In genomic region chr8:116637998-116638397, GRCm38 (mm10) we compare ENCODE assay signal across 24 mouse cellular contexts.
DNase-seq lines count a peak whose midpoint lies in the region; ATAC-seq lines count a peak whose summit lies in the region.
"Had no signal": no experiment of that assay in that cellular context is flagged by ENCODE, and none has a peak within 500 bp of the region (broad histone marks: within the 10 kb centered on the region; RNA-seq: fewer than 3 reads in every experiment).

No protein-coding gene starts in this region.

- H3K36me3 ChIP-seq in forebrain, embryonic 11.5 days (ENCODE audit: control insufficient read depth, insufficient read depth, low read length) = no peaks in the 10 kb centered on the region
- H3K36me3 ChIP-seq in forebrain, embryonic 10.5 days (replicated peaks) = no peaks in the 10 kb centered on the region
- H3K36me3 ChIP-seq: liver, embryonic 15.5 days; midbrain, embryonic 15.5 days had no signal

- H3K4me1 ChIP-seq in forebrain, embryonic 11.5 days (replicated peaks; ENCODE audit: control insufficient read depth, insufficient read depth, low read length) = no peaks in the 10 kb centered on the region
- no peaks in the 10 kb centered on the region for H3K4me1 ChIP-seq in forebrain, embryonic 10.5 days
- H3K4me1 ChIP-seq: liver, embryonic 15.5 days; midbrain, embryonic 15.5 days had no signal

- H3K4me2 ChIP-seq in forebrain, embryonic 11.5 days (ENCODE audit: low read depth, low read length, severe bottlenecking) = no peak overlapping the region
- H3K4me2 ChIP-seq: heart, embryonic 11.5 days; liver, embryonic 15.5 days; midbrain, embryonic 15.5 days had no signal

- H3K4me3 ChIP-seq in forebrain, embryonic 11.5 days (ENCODE audit: low read depth, low read length) = no peak overlapping the region
- H3K4me3 ChIP-seq in forebrain, embryonic 10.5 days = no peak overlapping the region
- H3K4me3 ChIP-seq: liver, embryonic 15.5 days; midbrain, embryonic 15.5 days; myocyte had no signal

- peak; percentile 30 for DNase-seq in forebrain, embryonic 11.5 days (ENCODE audit: low spot score)
- DNase-seq in forebrain, embryonic 10.5 days (ENCODE audit: extremely low spot score, low spot score) = no peak
- DNase-seq in spleen, postnatal 36 days (ENCODE audit: low spot score in 2 of 2) = peak; percentile 46 to 57
- DNase-seq in spleen, postnatal 10 days (ENCODE audit: low spot score in 2 of 2) = no peak
- DNase-seq in thymus, postnatal 4 days = peak; percentile 34
- no peak for DNase-seq in urinary bladder, adult 18-20 months (ENCODE audit: low spot score in 2 of 2)
- no peak for DNase-seq in Muller cell, postnatal 12 days (ENCODE audit: inconsistent ontology term)
- DNase-seq: adrenal gland, postnatal 36 days; cerebellum, adult 11-12 months; cerebellum, postnatal 25 days; embryo, embryonic 11 days; forebrain, postnatal 0 days; heart, postnatal 10 days; kidney, adult 11 months; lung, postnatal 10 days; retina, postnatal 1 day; right cerebral cortex, postnatal 4 days had no signal

- ATAC-seq in forebrain, embryonic 11.5 days (replicated peaks; ENCODE audit: low FRiP score) = no peak
- ATAC-seq in inflammation-experienced regulatory T-cells, adult 6 months = peak; percentile 80
- ATAC-seq: forebrain, postnatal 0 days; hindbrain, embryonic 16.5 days; midbrain, embryonic 15.5 days; Patski had no signal

- no peak overlapping the region for H3K27ac ChIP-seq in forebrain, embryonic 11.5 days (ENCODE audit: low read depth, low read length)
- H3K27ac ChIP-seq in forebrain, embryonic 10.5 days = no peak overlapping the region
- H3K27ac ChIP-seq: liver, embryonic 15.5 days; midbrain, embryonic 15.5 days had no signal

- WGBS in forebrain, embryonic 11.5 days = 86% methylated on average over 4 of the region's 4 CpGs
- 92% methylated on average over 4 of the region's 4 CpGs for WGBS in forebrain, embryonic 10.5 days

- H3K9me3 ChIP-seq in forebrain, embryonic 11.5 days (ENCODE audit: control insufficient read depth, low read length) = no peaks in the 10 kb centered on the region
- no peaks in the 10 kb centered on the region for H3K9me3 ChIP-seq in forebrain, embryonic 10.5 days
- H3K9me3 ChIP-seq: liver, embryonic 15.5 days; midbrain, embryonic 15.5 days had no signal

- H3K9ac ChIP-seq in forebrain, embryonic 11.5 days (ENCODE audit: low read length) = no peak overlapping the region
- H3K9ac ChIP-seq: forebrain, postnatal 0 days; liver, embryonic 15.5 days; midbrain, embryonic 15.5 days had no signal

- no peaks in the 10 kb centered on the region for H3K27me3 ChIP-seq in forebrain, embryonic 11.5 days (ENCODE audit: control insufficient read depth, insufficient read depth, low read length)
- H3K27me3 ChIP-seq in forebrain, embryonic 10.5 days (ENCODE audit: poor library complexity, severe bottlenecking) = no peaks in the 10 kb centered on the region
- H3K27me3 ChIP-seq: liver, embryonic 15.5 days; midbrain, embryonic 15.5 days; Patski had no signal

Comparison
In these comparisons a context has a peak if more than half of its experiments do, and no peak if none do; other contexts are left out.
1. DNase-seq: peak in forebrain, embryonic 11.5 days (single experiment), spleen, postnatal 36 days (2 of 2) and thymus, postnatal 4 days (single experiment); none in forebrain, embryonic 10.5 days (single experiment), spleen, postnatal 10 days (0 of 2), urinary bladder, adult 18-20 months (0 of 2) and Muller cell, postnatal 12 days (single experiment).